ENCODE assay signal across 9 mouse cellular contexts in the genomic region with DNA sequence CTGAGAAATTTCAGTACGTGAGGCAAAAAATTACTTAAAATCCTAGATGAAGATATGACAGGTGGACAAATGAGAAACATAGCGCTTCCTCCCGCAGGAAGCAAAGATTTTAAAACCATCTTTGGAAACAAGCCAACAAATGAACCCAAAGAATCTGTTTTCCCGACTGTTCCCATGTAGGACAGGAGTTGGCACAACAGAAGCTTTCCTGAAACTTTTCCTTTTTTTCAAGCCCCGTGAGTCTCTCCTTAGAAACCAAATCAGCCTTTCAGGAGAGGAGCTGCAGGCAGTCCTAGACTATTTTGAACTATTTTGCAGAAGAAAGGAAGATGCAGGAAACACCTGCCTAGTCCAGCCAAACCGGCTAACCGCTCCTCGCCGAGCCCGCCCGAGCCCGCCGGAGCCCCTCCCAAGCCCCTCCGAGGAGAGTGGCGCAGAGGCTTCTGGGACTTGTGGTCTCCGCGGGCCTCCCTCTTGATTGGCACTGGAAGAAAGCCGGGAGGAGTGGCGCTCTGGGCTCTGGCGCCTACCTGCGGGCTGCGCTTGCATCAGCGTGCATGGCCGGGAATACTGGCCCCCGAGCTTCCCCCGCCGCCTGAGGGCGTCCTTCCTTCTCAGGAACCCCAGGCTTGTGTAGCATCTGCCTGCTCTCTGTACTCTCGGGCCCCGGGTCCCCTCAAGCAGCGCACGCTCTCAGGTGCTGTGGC. TPM values are rescaled to one million over a fixed set of nuclear protein-coding genes. Genes with fewer than 3 reads are reported as not detected.
DNase-seq lines count a peak whose midpoint lies in the region; ATAC-seq lines count a peak whose summit lies in the region.
"Had no signal": no experiment of that assay in that cellular context is flagged by ENCODE, and none has a peak within 500 bp of the region (broad histone marks: within the 10 kb centered on the region; RNA-seq: fewer than 3 reads in every experiment).

A gene (plus strand): TSS at position 490 of the 707 bp plus-strand sequence.

- H3K27ac ChIP-seq in embryonic facial prominence, embryonic 15.5 days (replicated peaks), result no peak within 1 kb of the TSS
- H3K27ac ChIP-seq in heart, embryonic 15.5 days, result no peak within 1 kb of the TSS
- H3K27ac ChIP-seq in liver, embryonic 11.5 days (ENCODE audit: low read depth, low read length), result no peak within 1 kb of the TSS

- H3K4me1 ChIP-seq in embryonic facial prominence, embryonic 15.5 days, result peaks cover 6% of the 10 kb centered on the region; the same call in 1 of the 2 replicates
- peaks cover 3% of the 10 kb centered on the region for H3K4me1 ChIP-seq in heart, embryonic 15.5 days (replicated peaks)
- no peaks in the 10 kb centered on the region for H3K4me1 ChIP-seq in liver, embryonic 11.5 days (replicated peaks; ENCODE audit: control insufficient read depth, insufficient read depth, low read length)

- peak within 1 kb of the TSS; percentile 63 for H3K4me3 ChIP-seq in embryonic facial prominence, embryonic 15.5 days (replicated peaks)
- H3K4me3 ChIP-seq in heart, embryonic 15.5 days, result peak within 1 kb of the TSS; percentile 60
- peak within 1 kb of the TSS; percentile 54 for H3K4me3 ChIP-seq in liver, embryonic 11.5 days (ENCODE audit: low read depth, low read length)

- H3K9me3 ChIP-seq in embryonic facial prominence, embryonic 15.5 days (replicated peaks), result no peaks in the 10 kb centered on the region
- no peaks in the 10 kb centered on the region for H3K9me3 ChIP-seq in heart, embryonic 15.5 days (replicated peaks)
- no peaks in the 10 kb centered on the region for H3K9me3 ChIP-seq in liver, embryonic 11.5 days (ENCODE audit: control insufficient read depth, low read length)

- H3K4me2 ChIP-seq in embryonic facial prominence, embryonic 15.5 days (replicated peaks), result peak within 1 kb of the TSS; percentile 85
- H3K4me2 ChIP-seq in heart, embryonic 15.5 days, result peak within 1 kb of the TSS; percentile 96
- peak within 1 kb of the TSS; percentile 81 for H3K4me2 ChIP-seq in liver, embryonic 11.5 days

- H3K27me3 ChIP-seq in embryonic facial prominence, embryonic 15.5 days, result peaks cover 4% of the 10 kb centered on the region
- peaks cover 17% of the 10 kb centered on the region for H3K27me3 ChIP-seq in heart, embryonic 15.5 days
- no peaks in the 10 kb centered on the region for H3K27me3 ChIP-seq in liver, embryonic 11.5 days (replicated peaks; ENCODE audit: control insufficient read depth, insufficient read depth, low read length)
- no peaks in the 10 kb centered on the region for H3K27me3 ChIP-seq in splenic B cell, adult 2 months (ENCODE audit: control insufficient read depth, insufficient read depth, low read length, poor library complexity, severe bottlenecking)
- H3K27me3 ChIP-seq: CH12.LX had no signal

- WGBS in embryonic facial prominence, embryonic 15.5 days, result 1% methylated on average over 32 of the region's 32 CpGs
- WGBS in heart, embryonic 15.5 days, result 3% methylated on average over 32 of the region's 32 CpGs
- WGBS in liver, embryonic 11.5 days, result 3% methylated on average over 31 of the region's 32 CpGs

- H3K36me3 ChIP-seq in embryonic facial prominence, embryonic 15.5 days, result no peaks in the 10 kb centered on the region
- no peaks in the 10 kb centered on the region for H3K36me3 ChIP-seq in heart, embryonic 15.5 days
- H3K36me3 ChIP-seq in liver, embryonic 11.5 days (ENCODE audit: control insufficient read depth, insufficient read depth, low read length), result no peaks in the 10 kb centered on the region
- no peaks in the 10 kb centered on the region for H3K36me3 ChIP-seq in splenic B cell, adult 2 months (ENCODE audit: control insufficient read depth, insufficient read depth, low read length, poor library complexity, severe bottlenecking)

- peak within 1 kb of the TSS; percentile 39 for H3K9ac ChIP-seq in embryonic facial prominence, embryonic 15.5 days
- peak within 1 kb of the TSS; percentile 44 for H3K9ac ChIP-seq in heart, embryonic 15.5 days
- H3K9ac ChIP-seq in liver, embryonic 11.5 days (ENCODE audit: low read depth, low read length), result peak within 1 kb of the TSS; percentile 22; the same call in 1 of the 2 replicates

- peak; percentile 17 to 19 for DNase-seq in heart, adult 18-20 months
- no peak for DNase-seq in heart, adult 9 months (ENCODE audit: low spot score in 2 of 2)
- DNase-seq in kidney, postnatal 10 days, result peak; percentile 74
- peak; percentile 80 for DNase-seq in liver, embryonic 11.5 days (ENCODE audit: low spot score)
- DNase-seq in natural killer cell, adult 2 months (ENCODE audit: low spot score in 2 of 2), result peak; percentile 13 to 41
- DNase-seq in splenic B cell, adult 2 months (ENCODE audit: low read depth, low spot score), result peak; percentile 66

- peak; percentile 90; the same call in 1 of the 2 replicates for ATAC-seq in embryonic facial prominence, embryonic 15.5 days (ENCODE audit: insufficient number of reproducible peaks, low FRiP score, low TSS enrichment, low read depth)
- peak; percentile 92 for ATAC-seq in heart, embryonic 15.5 days (replicated peaks; ENCODE audit: insufficient number of reproducible peaks, insufficient read depth, low FRiP score, low read depth)
- ATAC-seq in liver, embryonic 11.5 days (replicated peaks; ENCODE audit: low FRiP score), result peak; percentile 96

RNA-seq across cellular contexts. Expression of the gene that starts here (rescaled TPM):
- total RNA-seq in heart, adult 18-20 months (2021), result not detected
- 0.95 and 1.7 TPM in 2 replicates for polyA plus RNA-seq in embryonic facial prominence, embryonic 15.5 days (2015; fragmentation: Nextera tagmentation; extraction: Ambion mirVana)
- polyA plus RNA-seq in heart, embryonic 15.5 days (2015; fragmentation: Nextera tagmentation; extraction: Ambion mirVana), result 0.20 and 0.37 TPM in 2 replicates
- 0.16 and 0.27 TPM in 2 replicates for polyA plus RNA-seq in liver, embryonic 11.5 days (2014; fragmentation: Nextera tagmentation; extraction: Ambion mirVana)
- total RNA-seq: CH12.LX had no signal

Comparison
In these comparisons a context has a peak if more than half of its experiments do, and no peak if none do; other contexts are left out.
1. Peak in DNase-seq in heart, adult 18-20 months; RNA of the gene not detected or under 1 TPM.
2. Peak in ATAC-seq, H3K4me3 ChIP-seq, H3K9ac ChIP-seq and H3K4me2 ChIP-seq in heart, embryonic 15.5 days; RNA of the gene not detected or under 1 TPM.
3. Peak in DNase-seq, ATAC-seq, H3K4me3 ChIP-seq, H3K9ac ChIP-seq and H3K4me2 ChIP-seq in liver, embryonic 11.5 days; RNA of the gene not detected or under 1 TPM.
4. DNase-seq: peak in kidney, postnatal 10 days (single experiment), natural killer cell, adult 2 months (2 of 2) and splenic B cell, adult 2 months (single experiment); none in heart, adult 9 months (0 of 2).
5. Peak in every context shown above with its lines, with median percentiles within 50 percentile points of each other: ATAC-seq, H3K4me2 ChIP-seq, H3K4me3 ChIP-seq and H3K9ac ChIP-seq.